Mouse (Mus musculus) left cerebral cortex, adult 2 months (tissue): ENCODE results near the gene Arhgap6. TPM values are rescaled to one million over a fixed set of nuclear protein-coding genes. Genes with fewer than 3 reads are reported as not detected.

Source experiments
- DNase-seq, 2 experiments: peaks; one replicate each; pipeline ENCODE4 v3.0.0; 2021 to 2022; ENCODE audit warnings: low spot score in 2 of 2, mixed read lengths in 1 of 2; ENCODE audit errors: extremely low spot score in 1 of 2
- H3K27ac ChIP-seq: fragments of 200-600 bp; 2 replicates; pipeline ENCODE4 v1.8.1; 2022
- H3K4me3 ChIP-seq: fragments of 200-600 bp; 2 replicates; pipeline ENCODE4 v1.8.1; 2022
- CTCF ChIP-seq: fragments of 200-600 bp; IDR thresholded peaks from 2 replicates; pipeline ENCODE4 v1.8.1; 2022; ENCODE audit warnings: antibody characterized with exemption, mild to moderate bottlenecking, moderate library complexity
- intact Hi-C: fragments of 180-260 bp; cut with DNase I; formaldehyde crosslinking; loops from one replicate; pipeline ENCODE4 v1.15.1; 2025
- total RNA-seq, 2 experiments: library from RNA; stranded (reverse); gene quantifications; 2 replicates each; pipeline ENCODE4 v1.2.3; 2021

Arhgap6 gene
- total RNA-seq, 2 experiments from 2014 or later: 8.8 to 12.7 TPM

DNA sequence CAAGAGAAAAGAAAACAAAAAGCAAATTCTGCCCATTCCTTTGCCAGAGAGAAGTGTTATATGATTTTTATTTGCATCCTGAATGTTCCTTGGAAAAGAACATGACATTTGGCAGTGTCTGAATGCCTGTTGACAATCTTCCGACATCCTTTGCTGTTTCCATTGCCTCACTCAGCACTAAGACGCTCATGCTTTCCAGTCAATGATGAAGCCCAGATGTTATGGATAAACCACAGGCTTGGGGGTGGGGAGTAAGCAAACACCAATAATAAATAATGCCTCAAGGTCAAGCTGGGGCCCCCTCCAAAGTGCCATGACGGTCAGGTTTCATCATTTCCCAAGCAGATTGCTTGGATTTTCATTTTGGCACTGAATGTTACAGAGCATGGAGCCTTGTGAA, 109.2 kb downstream of the Arhgap6 start:
- Histone ChIP-seq H3K4me3 (no peak overlapping the region), H3K27ac (no peak overlapping the region)
- no peak for DNase-seq
- no peak for TF ChIP-seq CTCF
- intact Hi-C loops: no loop called here

DNA sequence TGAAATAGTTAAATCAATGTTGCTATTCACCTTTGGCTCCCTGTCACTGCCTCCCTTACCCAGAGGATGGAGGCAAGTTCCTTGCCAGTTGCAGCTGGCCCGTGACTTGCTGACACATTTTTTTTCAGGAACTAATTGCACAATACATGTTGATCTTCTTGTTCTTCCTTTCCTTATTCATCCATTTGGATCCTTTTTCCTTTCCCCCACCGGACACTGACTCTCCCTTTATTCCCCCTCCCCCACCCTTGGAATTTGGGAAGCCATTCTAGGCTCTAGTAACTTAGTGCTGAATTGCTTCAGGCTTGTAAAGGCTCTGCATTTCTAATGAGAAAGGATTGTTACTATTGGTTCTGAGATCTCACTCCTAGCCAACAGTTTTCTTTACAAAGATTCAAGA, 112.7 kb downstream of the Arhgap6 start:
- TF ChIP-seq CTCF: no peak
- no peak overlapping the region for H3K4me3 ChIP-seq
- intact Hi-C loops: no loop called here
- no peak overlapping the region for H3K27ac ChIP-seq
- no peak for DNase-seq

DNA sequence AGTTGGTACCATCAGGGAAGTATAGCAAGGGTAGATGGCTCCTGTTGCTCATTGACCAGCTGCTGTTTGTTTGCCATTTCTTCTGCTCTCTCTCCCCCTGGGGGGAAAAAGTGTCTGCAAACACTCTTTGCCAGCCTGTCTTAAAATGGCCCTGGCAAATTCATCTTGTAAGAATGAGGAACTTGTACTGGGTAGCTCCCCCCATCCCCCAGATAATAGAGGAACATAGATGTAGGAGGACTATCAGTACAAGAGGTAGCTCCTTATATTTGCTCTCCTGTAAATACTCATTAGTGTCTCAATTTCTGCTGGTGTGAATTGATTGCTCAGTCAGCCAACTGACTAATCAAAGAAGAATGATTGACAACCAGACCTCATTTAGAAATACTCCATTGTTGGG, 118.6 kb downstream of the Arhgap6 start:
- no peak for DNase-seq
- Histone ChIP-seq H3K27ac (no peak overlapping the region), H3K4me3 (no peak overlapping the region)
- no peak for TF ChIP-seq CTCF
- intact Hi-C loops: no loop called here

DNA sequence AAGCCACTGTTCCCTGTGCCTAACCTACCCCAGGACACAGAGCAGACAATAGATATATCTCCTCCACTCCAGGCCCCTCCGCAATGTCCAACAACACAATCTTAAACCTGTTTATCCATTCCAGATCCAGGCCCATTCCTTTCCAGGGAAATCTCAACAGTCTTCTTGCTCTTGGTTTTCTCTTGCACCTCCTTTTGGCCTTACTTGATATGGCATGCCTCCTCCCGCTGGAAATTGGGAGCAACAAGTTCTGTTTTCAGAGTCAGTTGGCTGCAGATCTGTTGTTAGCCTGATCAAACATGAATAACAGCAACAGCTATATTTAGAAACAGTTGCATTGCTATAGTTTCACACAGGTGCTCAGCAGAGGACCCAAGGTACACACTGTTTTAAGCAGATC, 126.0 kb downstream of the Arhgap6 start:
- intact Hi-C loops: no loop called here
- TF ChIP-seq CTCF: no peak; the same call in 1 of the 2 replicates

DNA sequence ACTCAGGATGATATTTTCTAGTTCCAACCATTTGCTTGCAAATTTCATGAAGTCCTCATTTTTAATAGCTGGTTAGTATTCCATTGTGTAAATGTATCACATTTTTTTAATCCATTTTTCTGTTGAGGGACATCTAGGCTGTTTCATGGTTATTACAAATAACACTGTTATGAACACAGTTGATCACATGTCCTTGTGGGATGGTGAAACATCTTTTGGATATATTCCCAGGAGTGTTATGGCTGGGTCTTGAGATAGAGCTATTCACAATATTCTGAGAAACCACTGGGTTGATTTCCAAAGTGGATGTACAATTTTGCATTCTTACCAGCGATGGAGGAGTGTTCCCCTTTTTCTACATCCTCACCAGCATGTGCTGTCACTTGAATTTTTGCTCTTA, 137.5 kb downstream of the Arhgap6 start:
- no peak overlapping the region for H3K27ac ChIP-seq
- no peak for TF ChIP-seq CTCF
- H3K4me3 ChIP-seq: no peak overlapping the region
- intact Hi-C loops: loop anchor here (5.0 kb wide), 2 partner anchors 270 to 1645 kb away; no protein-coding TSS in a partner anchor
- no peak for DNase-seq

More for the DNA sequence above, 126.0 kb downstream of the Arhgap6 start:
- no peak for DNase-seq
- Histone ChIP-seq H3K27ac (no peak overlapping the region), H3K4me3 (no peak overlapping the region)

DNA sequence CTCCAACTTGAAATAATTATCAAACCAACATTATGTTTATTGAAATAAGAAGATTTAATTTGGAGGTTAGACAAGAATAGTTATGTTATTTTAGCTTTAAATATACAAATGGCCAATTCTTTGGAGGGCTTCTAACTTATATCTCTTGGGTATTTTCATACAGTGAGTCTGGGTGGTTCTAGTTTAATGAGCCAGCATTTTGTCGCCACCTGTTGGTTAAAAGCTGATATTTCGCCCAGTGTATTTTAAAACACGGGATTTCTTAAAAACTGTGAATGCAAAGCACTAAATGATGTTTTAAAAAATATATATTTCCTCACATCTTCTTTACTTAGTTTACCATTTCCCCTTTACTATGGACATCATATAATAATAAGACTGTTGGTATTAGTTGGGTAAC, 140.5 kb downstream of the Arhgap6 start:
- TF ChIP-seq CTCF: peak; percentile 70
- Histone ChIP-seq H3K4me3 (no peak overlapping the region), H3K27ac (no peak overlapping the region)
- intact Hi-C loops: loop anchor here (1.0 to 5.0 kb wide), 2 partner anchors 217 to 263 kb away; partner anchors contain the start of gene Msl3
- peak; percentile 7 to 17 for DNase-seq

DNA sequence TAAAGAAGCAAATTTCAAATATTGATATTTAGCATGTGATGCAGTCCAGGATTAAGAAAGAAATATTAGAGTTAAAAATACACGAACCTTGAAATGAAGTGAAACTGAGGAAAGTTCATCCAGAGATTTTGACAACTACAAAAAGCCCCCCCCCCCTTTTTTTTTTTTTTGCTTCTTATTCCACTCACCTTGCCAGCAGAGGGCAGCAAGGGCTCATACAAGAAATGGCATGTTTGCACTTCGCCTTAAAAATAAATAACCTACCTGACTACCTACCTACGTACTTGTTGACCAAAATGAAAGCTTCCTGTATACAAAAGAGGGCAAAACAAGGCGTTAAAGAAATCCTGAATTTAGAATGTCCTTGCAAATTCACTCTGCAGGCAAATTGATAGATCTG, 143.0 kb downstream of the Arhgap6 start:
- intact Hi-C loops: loop anchor here (1.0 to 5.0 kb wide), 3 partner anchors 149 to 361 kb away; partner anchors contain the start of gene Msl3
- peak; percentile 50 for TF ChIP-seq CTCF
- Histone ChIP-seq H3K27ac (no peak overlapping the region), H3K4me3 (no peak overlapping the region)
- DNase-seq: peak in 1 of 2 experiments; percentile 7

DNA sequence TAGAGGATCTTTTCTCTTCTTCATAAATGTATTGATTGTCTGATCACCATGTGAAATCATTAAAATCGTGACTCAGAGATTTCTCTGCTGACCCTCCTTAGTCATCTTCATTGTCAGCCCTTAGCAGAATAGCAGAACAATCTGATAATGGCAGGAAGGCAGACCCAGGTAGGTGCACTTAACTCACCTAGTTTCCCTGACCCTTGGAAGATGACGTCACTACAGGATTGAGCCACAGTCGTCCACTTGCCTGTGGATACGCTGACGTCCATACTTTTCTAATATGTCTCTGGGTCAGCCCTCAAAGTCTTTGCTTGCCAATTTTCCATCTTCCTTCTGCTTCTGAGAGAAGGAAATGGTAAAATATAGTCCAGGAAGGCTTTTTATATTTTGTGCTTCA, 146.8 kb downstream of the Arhgap6 start:
- DNase-seq: no peak
- intact Hi-C loops: no loop called here
- no peak for TF ChIP-seq CTCF
- Histone ChIP-seq H3K27ac (no peak overlapping the region), H3K4me3 (no peak overlapping the region)

DNA sequence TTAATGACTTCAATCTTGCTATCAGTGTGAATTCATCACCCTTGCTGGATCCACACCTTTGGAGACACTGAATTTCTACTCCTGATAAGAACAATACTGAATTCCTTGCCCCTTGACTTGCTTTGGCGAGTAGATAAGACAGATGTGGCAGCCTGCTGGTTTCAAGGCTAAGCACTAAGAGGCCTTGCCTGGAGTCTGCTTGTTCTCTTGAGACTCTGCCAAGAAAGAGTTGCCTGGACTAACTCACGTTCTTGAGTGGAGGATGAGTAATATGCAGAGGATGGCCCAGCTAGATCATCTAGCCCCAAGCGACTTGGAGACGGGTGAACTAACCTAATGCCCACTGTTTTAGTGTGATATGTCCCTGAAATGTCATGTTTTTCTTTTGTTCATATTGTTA, 148.3 kb downstream of the Arhgap6 start:
- TF ChIP-seq CTCF: no peak
- no peak for DNase-seq
- no peak overlapping the region for H3K27ac ChIP-seq
- intact Hi-C loops: no loop called here
- H3K4me3 ChIP-seq: no peak overlapping the region

DNA sequence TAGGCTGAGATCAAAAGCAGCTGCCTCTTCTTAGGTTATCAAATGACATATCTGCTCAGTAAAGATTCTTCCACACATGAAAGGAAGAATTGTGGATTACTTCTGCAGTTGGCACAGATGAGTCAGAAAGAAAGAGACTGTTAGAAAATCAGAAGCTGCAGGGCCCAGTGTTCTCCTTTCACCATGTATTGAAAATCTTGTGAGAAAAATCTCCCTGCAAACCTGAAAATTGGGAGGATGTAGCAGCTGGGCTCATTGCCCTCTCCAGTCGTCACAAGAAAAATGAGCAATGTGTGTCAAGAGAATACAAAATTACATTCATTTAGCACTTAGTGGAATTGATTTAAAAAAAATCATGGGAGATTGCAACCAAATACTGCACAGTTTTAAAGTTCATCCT, 180.5 kb downstream of the Arhgap6 start:
- Histone ChIP-seq H3K4me3 (no peak overlapping the region), H3K27ac (no peak overlapping the region)
- peak; percentile 7 to 19 for DNase-seq
- no peak for TF ChIP-seq CTCF
- intact Hi-C loops: no loop called here

DNA sequence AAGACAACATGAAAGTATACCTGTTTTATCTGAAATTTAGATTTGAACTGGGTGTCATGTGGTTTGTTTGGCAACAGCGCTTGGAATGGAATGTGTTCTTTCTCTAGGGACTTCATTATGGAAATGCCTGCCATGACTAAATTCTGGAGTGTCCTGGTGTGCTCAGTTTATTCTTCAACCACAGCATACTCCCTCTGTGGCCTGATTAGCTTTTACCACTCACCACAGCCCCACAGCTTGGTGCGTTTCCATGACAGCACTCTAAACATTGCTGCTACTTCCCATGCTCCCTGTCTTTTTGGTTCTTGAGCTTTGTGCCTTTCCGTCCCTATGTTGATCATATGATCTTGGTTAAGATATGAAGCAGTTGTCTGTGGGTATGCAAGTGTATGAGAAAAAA, 182.9 kb downstream of the Arhgap6 start:
- no peak for TF ChIP-seq CTCF
- no peak overlapping the region for H3K27ac ChIP-seq
- intact Hi-C loops: no loop called here
- no peak for DNase-seq
- H3K4me3 ChIP-seq: no peak overlapping the region

DNA sequence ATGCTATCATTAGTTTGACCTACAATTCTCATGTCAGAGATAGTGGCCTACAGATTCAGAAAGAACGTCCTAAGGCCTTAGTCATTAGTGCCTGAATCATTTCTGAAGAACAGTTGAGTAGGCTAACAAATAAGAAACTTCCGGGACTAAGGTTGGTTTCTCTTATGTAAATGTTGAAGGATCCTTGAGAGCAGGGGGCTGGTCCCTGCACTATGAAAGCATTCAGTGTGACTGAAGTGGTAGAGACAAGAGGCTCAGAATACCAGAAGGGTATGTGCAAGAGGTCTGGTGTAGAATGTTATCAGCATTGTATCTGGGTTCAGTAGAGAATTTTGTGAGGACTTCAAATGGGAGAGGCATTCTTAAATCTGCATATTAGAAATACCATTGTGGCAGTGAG, 185.5 kb downstream of the Arhgap6 start:
- H3K4me3 ChIP-seq: no peak overlapping the region
- DNase-seq: no peak
- TF ChIP-seq CTCF: no peak
- no peak overlapping the region for H3K27ac ChIP-seq
- intact Hi-C loops: no loop called here

DNA sequence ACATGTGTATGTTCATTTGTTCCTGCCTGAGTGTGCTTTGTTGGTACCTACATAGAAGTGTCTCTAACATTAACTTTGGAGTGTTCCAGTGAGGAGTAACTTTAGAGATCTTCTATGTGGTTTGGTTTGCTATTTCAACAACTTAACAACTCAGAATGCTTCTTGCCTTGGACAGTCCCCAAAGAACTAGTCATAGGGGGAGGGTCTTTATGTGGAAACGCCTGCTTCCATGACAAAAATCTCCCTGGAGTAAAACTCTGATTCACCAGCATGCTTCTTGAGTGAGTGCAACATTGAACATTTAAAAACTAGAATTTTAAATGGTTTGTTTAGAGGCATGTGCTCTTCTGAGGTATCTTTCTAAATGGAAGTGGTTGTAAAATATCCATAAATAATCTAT, 212.2 kb downstream of the Arhgap6 start:
- no peak for DNase-seq
- intact Hi-C loops: no loop called here
- TF ChIP-seq CTCF: no peak
- Histone ChIP-seq H3K4me3 (no peak overlapping the region), H3K27ac (no peak overlapping the region)

DNA sequence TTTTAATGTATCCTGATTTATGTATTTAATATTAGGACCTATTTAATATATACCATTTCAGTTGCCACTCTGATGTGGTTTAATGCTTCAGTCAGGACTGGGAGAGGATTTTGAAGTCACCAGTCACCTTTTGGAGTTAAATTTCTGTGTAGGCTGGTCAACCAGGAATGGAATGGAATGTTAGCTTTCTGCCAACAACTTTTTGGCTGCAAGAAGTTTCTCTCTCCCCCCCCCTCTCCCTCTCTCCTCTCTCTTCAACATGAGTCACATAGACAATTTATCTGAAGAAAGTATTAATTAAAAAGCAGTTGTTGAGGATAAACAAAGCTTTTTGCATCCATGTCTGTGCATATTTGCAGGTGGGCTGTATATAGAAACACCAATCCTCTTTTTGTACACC, 217.8 kb downstream of the Arhgap6 start:
- no peak overlapping the region for H3K4me3 ChIP-seq
- DNase-seq: no peak
- intact Hi-C loops: no loop called here
- H3K27ac ChIP-seq: no peak overlapping the region
- no peak for TF ChIP-seq CTCF
